Mouse (Mus musculus): ENCODE data around the gene Cacna1e.

DNA sequence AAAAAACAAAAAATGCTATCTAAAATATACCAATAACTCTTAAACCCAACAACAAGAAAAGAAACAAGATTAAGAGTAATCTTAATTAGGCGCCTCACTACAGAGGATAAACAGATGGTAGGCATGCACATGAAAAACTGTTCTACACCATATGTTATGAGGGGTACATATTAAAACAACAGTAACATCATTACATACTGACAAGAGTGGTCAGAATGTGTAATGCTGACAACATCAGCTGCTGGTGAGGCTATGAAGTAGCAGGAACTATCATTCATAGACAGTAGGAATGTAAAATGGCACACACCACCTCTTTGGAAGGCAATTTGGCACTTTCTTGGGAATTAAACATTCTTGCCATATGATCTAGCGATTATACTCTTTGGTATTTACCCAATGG, 363.6 kb downstream of the Cacna1e start:
- TF ChIP-seq CTCF (IDR thresholded peaks at IDR 0.05; ENCODE audit: low read depth, low read length), result no peak
- no peak for TF ChIP-seq GATA1 (IDR thresholded peaks at IDR 0.05; ENCODE audit: borderline replicate concordance, low read length)
- TF ChIP-seq POLR2AphosphoS5 (IDR thresholded peaks at IDR 0.05; ENCODE audit: insufficient replicate concordance, low read depth, low read length), result no peak
- TF ChIP-seq TAL1 (conservative IDR thresholded peaks at IDR 0.05; ENCODE audit: low read depth, low read length), result no peak
